Mouse (Mus musculus) testis, adult 10 weeks (tissue): Measurements from ENCODE around the gene Ube2a. TPM values are rescaled to one million over a fixed set of nuclear protein-coding genes. Genes with fewer than 3 reads are reported as not detected.

Source experiments
- polyA plus RNA-seq: library from polyadenylated mRNA; stranded (reverse); fragments of 350-450 nt; fragmentation: Illumina TruSeq; extraction: RNeasy Lipid Tissue Mini Kit (QIAGEN cat#74804); gene quantifications from one replicate; pipeline ENCODE4 v1.2.3, GENCODE M21; 2014; ENCODE audit warnings: low read depth, low replicate concordance

Gene Ube2a
- polyA plus RNA-seq = 60.8 TPM

DNA sequence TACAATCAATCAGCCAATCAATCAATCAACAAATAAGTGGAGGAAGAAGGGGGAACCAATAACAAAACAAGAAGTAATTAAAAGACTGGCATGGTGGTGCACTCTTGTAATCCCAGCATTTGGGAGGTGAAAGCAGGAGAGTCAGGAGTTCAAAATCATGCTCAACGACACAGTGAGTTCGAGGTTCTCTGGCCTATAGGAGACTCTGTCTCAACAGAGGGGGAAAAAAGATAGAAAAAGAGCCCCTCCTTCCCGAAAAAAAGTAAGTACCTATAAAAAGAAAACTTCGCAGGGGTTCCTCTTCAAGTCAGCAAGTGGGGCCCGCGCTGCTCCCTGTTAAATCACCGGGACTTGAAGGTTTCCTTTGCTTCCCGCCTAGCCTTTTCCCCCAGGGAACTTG is at the start of gene Ube2a, which contains the start of gene C330007P06Rik:
TSS of gene Ube2a (plus strand) at position 136 of the 400 bp plus-strand sequence.
TSS of gene C330007P06Rik (minus strand) at position 347 of the 400 bp plus-strand sequence.

DNA sequence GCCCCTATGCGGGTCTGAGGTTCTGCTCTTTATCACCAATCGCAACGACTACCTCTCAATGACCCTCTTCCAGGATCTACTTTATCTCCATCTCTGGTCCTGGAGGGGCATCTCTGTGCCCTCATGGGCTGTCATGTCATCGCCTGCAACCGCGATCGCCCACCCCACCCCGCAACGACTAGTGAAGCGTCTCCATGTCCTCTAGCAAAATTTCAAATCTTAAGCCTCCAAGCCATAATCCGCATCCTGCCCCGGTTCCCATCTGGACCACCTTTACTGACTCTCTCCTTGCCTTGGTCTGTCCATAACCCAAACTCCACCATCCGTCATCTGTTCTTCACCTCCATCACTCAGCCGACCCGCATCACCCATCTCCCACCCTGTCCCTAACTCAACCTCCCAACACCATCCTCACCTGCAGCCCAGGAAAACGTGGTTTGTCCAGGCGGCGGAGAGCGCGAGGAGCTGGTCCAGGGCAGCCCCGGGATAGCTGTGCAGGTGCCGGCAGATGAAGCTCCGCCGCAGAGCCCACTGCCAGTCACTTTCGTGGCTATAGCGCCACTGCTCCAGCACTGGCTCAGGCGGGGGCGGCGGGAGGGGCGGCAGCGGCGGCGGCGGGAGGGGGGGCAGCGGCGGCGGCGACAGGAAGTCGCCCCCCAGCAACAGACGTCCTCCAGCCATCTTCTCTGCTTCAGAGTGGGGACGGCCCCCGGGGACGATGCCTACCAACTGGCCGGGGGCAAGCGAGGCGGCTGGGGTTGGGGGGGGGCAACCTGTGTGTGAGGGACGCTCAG is 28.8 kb downstream of the Ube2a start, which contains the start of gene Nkrf:
TSS of gene Nkrf (minus strand) at position 579 of the 794 bp plus-strand sequence.

Other genes starting within 250 kb of the Ube2a start
- 13.4 TPM for gene Akap17b, start 228.5 kb upstream of the Ube2a start, polyA plus RNA-seq
- 1.6 TPM for gene Slc25a43, start 130.2 kb upstream of the Ube2a start, polyA plus RNA-seq
- 58.6 TPM for gene Slc25a5, start 78.2 kb upstream of the Ube2a start, polyA plus RNA-seq
- gene C330007P06Rik, start 211 bp downstream of the Ube2a start, polyA plus RNA-seq = 11.8 TPM
- 5.9 TPM for gene Nkrf, start 29.0 kb downstream of the Ube2a start, polyA plus RNA-seq
- 33.8 TPM for gene Sept6, start 117.9 kb downstream of the Ube2a start, polyA plus RNA-seq
- gene Sowahd, start 174.9 kb downstream of the Ube2a start, polyA plus RNA-seq = 1.3 TPM
- gene Rpl39, start 211.5 kb downstream of the Ube2a start, polyA plus RNA-seq = 57.6 TPM
- gene Upf3b, start 236.4 kb downstream of the Ube2a start, polyA plus RNA-seq = 46.5 TPM